Mouse (Mus musculus): ENCODE measurements around the gene Racgap1. TPM values are rescaled to one million over a fixed set of nuclear protein-coding genes. Genes with fewer than 3 reads are reported as not detected.
A peak's percentile ranks its signal among the peaks of the same experiment; 100 is the strongest.

The Racgap1 gene
- polyA plus RNA-seq, 1 experiment from 2014 or later = 44.9 TPM

GRCm38 (mm10) chr15:99682880-99683279 is 31.4 kb upstream of the Racgap1 start:
- Histone ChIP-seq H3K36me3 (replicated peaks; ENCODE audit: control insufficient read depth, insufficient read depth) (peaks cover 29% of the 10 kb centered on the region), H3K27ac (no peak overlapping the region), H3K27me3 (ENCODE audit: control insufficient read depth, insufficient read depth, low read length) (no peaks in the 10 kb centered on the region), H3K4me1 (replicated peaks; ENCODE audit: control insufficient read depth, insufficient read depth, low read length) (0 out of 2 replicates have a peak, but pooled peaks cover 3% of the 10 kb centered on the region), H3K9me3 (ENCODE audit: control insufficient read depth, low read length) (no peaks in the 10 kb centered on the region), H3K4me2 (replicated peaks) (no peak overlapping the region), H3K4me3 (replicated peaks; ENCODE audit: low read length) (no peak overlapping the region), H3K9ac (no peak overlapping the region)
- ATAC-seq (ENCODE audit: low FRiP score) (no peak), DNase-seq (ENCODE audit: low spot score) (no peak)
- 93% methylated on average over 7 of the region's 7 CpGs for WGBS

GRCm38 (mm10) chr15:99679008-99679407 is 27.6 kb upstream of the Racgap1 start:
- Histone ChIP-seq H3K4me1 (replicated peaks; ENCODE audit: control insufficient read depth, insufficient read depth, low read length) (peaks cover 18% of the 10 kb centered on the region), H3K27me3 (ENCODE audit: control insufficient read depth, insufficient read depth, low read length) (no peaks in the 10 kb centered on the region), H3K9ac (no peak overlapping the region), H3K9me3 (ENCODE audit: control insufficient read depth, low read length) (no peaks in the 10 kb centered on the region), H3K4me3 (replicated peaks; ENCODE audit: low read length) (no peak overlapping the region), H3K36me3 (replicated peaks; ENCODE audit: control insufficient read depth, insufficient read depth) (peaks cover 30% of the 10 kb centered on the region), H3K27ac (no peak overlapping the region), H3K4me2 (replicated peaks) (no peak overlapping the region)
- 64% methylated on average over 7 of the region's 7 CpGs for whole genome bisulfite sequencing
- no peak for DNase-seq (ENCODE audit: low spot score)
- no peak for ATAC-seq (ENCODE audit: low FRiP score)

GRCm38 (mm10) chr15:99678063-99678800 is 26.8 kb upstream of the Racgap1 start:
- peaks cover 26% of the 10 kb centered on the region for H3K4me1 ChIP-seq (replicated peaks; ENCODE audit: control insufficient read depth, insufficient read depth, low read length)
- no peaks in the 10 kb centered on the region for H3K27me3 ChIP-seq (ENCODE audit: control insufficient read depth, insufficient read depth, low read length)
- no peaks in the 10 kb centered on the region for H3K9me3 ChIP-seq (ENCODE audit: control insufficient read depth, low read length)
- WGBS = 16% methylated on average over 13 of the region's 13 CpGs
- DNase-seq (ENCODE audit: low spot score) = no peak
- no peak for ATAC-seq (ENCODE audit: low FRiP score)
- peaks cover 30% of the 10 kb centered on the region for H3K36me3 ChIP-seq (replicated peaks; ENCODE audit: control insufficient read depth, insufficient read depth)
- H3K9ac ChIP-seq = no peak overlapping the region
- no peak overlapping the region for H3K27ac ChIP-seq
- H3K4me3 ChIP-seq (replicated peaks; ENCODE audit: low read length) = no peak overlapping the region
- H3K4me2 ChIP-seq (replicated peaks) = no peak overlapping the region

GRCm38 (mm10) chr15:99677089-99677488 is 25.6 kb upstream of the Racgap1 start:
- Histone ChIP-seq H3K4me3 (replicated peaks; ENCODE audit: low read length) (0 out of 2 replicates have a peak overlapping the region, but pooled peaks have one; percentile 11), H3K9me3 (ENCODE audit: control insufficient read depth, low read length) (no peaks in the 10 kb centered on the region), H3K27me3 (ENCODE audit: control insufficient read depth, insufficient read depth, low read length) (no peaks in the 10 kb centered on the region), H3K36me3 (replicated peaks; ENCODE audit: control insufficient read depth, insufficient read depth) (peaks cover 31% of the 10 kb centered on the region), H3K27ac (peak overlapping the region; percentile 39), H3K9ac (peak overlapping the region; percentile 49), H3K4me2 (replicated peaks) (peak overlapping the region; percentile 69), H3K4me1 (replicated peaks; ENCODE audit: control insufficient read depth, insufficient read depth, low read length) (peaks cover 35% of the 10 kb centered on the region)
- ATAC-seq (ENCODE audit: low FRiP score) (peak; percentile 67; the same call in 1 of the 2 replicates), DNase-seq (ENCODE audit: low spot score) (no peak)
- WGBS = 15% methylated on average over 8 of the region's 8 CpGs

GRCm38 (mm10) chr15:99674866-99675265 is 23.4 kb upstream of the Racgap1 start:
- no peaks in the 10 kb centered on the region for H3K27me3 ChIP-seq (ENCODE audit: control insufficient read depth, insufficient read depth, low read length)
- H3K36me3 ChIP-seq (replicated peaks; ENCODE audit: control insufficient read depth, insufficient read depth) = peaks cover 29% of the 10 kb centered on the region
- H3K4me1 ChIP-seq (replicated peaks; ENCODE audit: control insufficient read depth, insufficient read depth, low read length) = peaks cover 49% of the 10 kb centered on the region
- 77% methylated on average over 3 of the region's 3 CpGs for WGBS
- no peaks in the 10 kb centered on the region for H3K9me3 ChIP-seq (ENCODE audit: control insufficient read depth, low read length)
- no peak overlapping the region; the same call in 1 of the 2 replicates for H3K27ac ChIP-seq
- ATAC-seq (ENCODE audit: low FRiP score) (no peak), DNase-seq (ENCODE audit: low spot score) (no peak)
- peak overlapping the region; percentile 69 for H3K4me2 ChIP-seq (replicated peaks)
- 0 out of 2 replicates have a peak overlapping the region, but pooled peaks have one; percentile 22 for H3K9ac ChIP-seq
- H3K4me3 ChIP-seq (replicated peaks; ENCODE audit: low read length) = no peak overlapping the region

GRCm38 (mm10) chr15:99671783-99672182 is 20.3 kb upstream of the Racgap1 start:
- ATAC-seq (ENCODE audit: low FRiP score) (no peak), DNase-seq (ENCODE audit: low spot score) (no peak)
- Histone ChIP-seq H3K4me2 (replicated peaks) (peak overlapping the region; percentile 69), H3K9ac (peak overlapping the region; percentile 99), H3K4me3 (replicated peaks; ENCODE audit: low read length) (peak overlapping the region; percentile 90), H3K27me3 (ENCODE audit: control insufficient read depth, insufficient read depth, low read length) (no peaks in the 10 kb centered on the region), H3K27ac (0 out of 2 replicates have a peak overlapping the region, but pooled peaks have one; percentile 92), H3K36me3 (replicated peaks; ENCODE audit: control insufficient read depth, insufficient read depth) (peaks cover 29% of the 10 kb centered on the region), H3K9me3 (ENCODE audit: control insufficient read depth, low read length) (no peaks in the 10 kb centered on the region), H3K4me1 (replicated peaks; ENCODE audit: control insufficient read depth, insufficient read depth, low read length) (peaks cover 53% of the 10 kb centered on the region)
- 68% methylated on average over 14 of the region's 14 CpGs for WGBS

- DNase-seq (ENCODE audit: low spot score) = no peak
Measured at GRCm38 (mm10) chr15:99670964-99671670, 19.7 kb upstream of the Racgap1 start.

GRCm38 (mm10) chr15:99670154-99670821 is 18.8 kb upstream of the Racgap1 start, which contains the start of gene Asic1:
Gene Asic1, plus strand, starts transcription at chr15:99670368.
- Histone ChIP-seq H3K4me1 (replicated peaks; ENCODE audit: control insufficient read depth, insufficient read depth, low read length) (peaks cover 49% of the 10 kb centered on the region), H3K27me3 (ENCODE audit: control insufficient read depth, insufficient read depth, low read length) (no peaks in the 10 kb centered on the region), H3K4me2 (replicated peaks) (peak within 1 kb of the TSS; percentile 69), H3K9me3 (ENCODE audit: control insufficient read depth, low read length) (no peaks in the 10 kb centered on the region), H3K27ac (peak within 1 kb of the TSS; percentile 92), H3K9ac (peak within 1 kb of the TSS; percentile 99), H3K4me3 (replicated peaks; ENCODE audit: low read length) (peak within 1 kb of the TSS; percentile 90), H3K36me3 (replicated peaks; ENCODE audit: control insufficient read depth, insufficient read depth) (peaks cover 19% of the 10 kb centered on the region; the same call in 1 of the 2 replicates)
- ATAC-seq (ENCODE audit: low FRiP score) (peak; percentile 66), DNase-seq (ENCODE audit: low spot score) (peak; percentile 67)
- under 1% methylated on average over 60 of the region's 74 CpGs for WGBS

More at GRCm38 (mm10) chr15:99670964-99671670, 19.7 kb upstream of the Racgap1 start:
- peak overlapping the region; percentile 99 for H3K9ac ChIP-seq
- peak overlapping the region; percentile 92 for H3K27ac ChIP-seq
- H3K4me2 ChIP-seq (replicated peaks) = peak overlapping the region; percentile 69
- peak; percentile 53 for ATAC-seq (ENCODE audit: low FRiP score)
- H3K9me3 ChIP-seq (ENCODE audit: control insufficient read depth, low read length) = no peaks in the 10 kb centered on the region
- H3K4me1 ChIP-seq (replicated peaks; ENCODE audit: control insufficient read depth, insufficient read depth, low read length) = peaks cover 51% of the 10 kb centered on the region
- H3K4me3 ChIP-seq (replicated peaks; ENCODE audit: low read length) = peak overlapping the region; percentile 90
- peaks cover 25% of the 10 kb centered on the region for H3K36me3 ChIP-seq (replicated peaks; ENCODE audit: control insufficient read depth, insufficient read depth)
- 14% methylated on average over 9 of the region's 17 CpGs for WGBS
- H3K27me3 ChIP-seq (ENCODE audit: control insufficient read depth, insufficient read depth, low read length) = no peaks in the 10 kb centered on the region

- Histone ChIP-seq H3K9me3 (ENCODE audit: control insufficient read depth, low read length) (no peaks in the 10 kb centered on the region), H3K9ac (peak overlapping the region; percentile 99), H3K4me3 (replicated peaks; ENCODE audit: low read length) (peak overlapping the region; percentile 90), H3K36me3 (replicated peaks; ENCODE audit: control insufficient read depth, insufficient read depth) (peaks cover 17% of the 10 kb centered on the region; the same call in 1 of the 2 replicates), H3K4me2 (replicated peaks) (peak overlapping the region; percentile 69), H3K27me3 (ENCODE audit: control insufficient read depth, insufficient read depth, low read length) (no peaks in the 10 kb centered on the region), H3K4me1 (replicated peaks; ENCODE audit: control insufficient read depth, insufficient read depth, low read length) (peaks cover 58% of the 10 kb centered on the region), H3K27ac (peak overlapping the region; percentile 92)
- ATAC-seq (ENCODE audit: low FRiP score) (no peak), DNase-seq (ENCODE audit: low spot score) (no peak)
- 0% methylated on average over 1 of the region's 1 CpGs for WGBS
Measured at GRCm38 (mm10) chr15:99669392-99669791, 17.9 kb upstream of the Racgap1 start.
